Mouse (Mus musculus): ENCODE measurements around the gene Ctnna3.
"Not testable (repeated sequence)": the region's sequence is repeated elsewhere in the genome, so short reads cannot be mapped to it uniquely, and the experiment has no call there.

Ctnna3 gene

GRCm38 (mm10) chr10:64223023-64223422, 793.1 kb downstream of the Ctnna3 start:
- no peak for DNase-seq (ENCODE audit: low spot score)

- no peak for DNase-seq (ENCODE audit: low spot score)
Measured at GRCm38 (mm10) chr10:64224007-64224406, 794.1 kb downstream of the Ctnna3 start.

GRCm38 (mm10) chr10:64224424-64224823, 794.5 kb downstream of the Ctnna3 start:
- DNase-seq (ENCODE audit: low spot score): no peak

GRCm38 (mm10) chr10:64225826-64226225, 795.9 kb downstream of the Ctnna3 start:
- not testable (repeated sequence) for DNase-seq (ENCODE audit: low spot score)

GRCm38 (mm10) chr10:64243421-64243820, 813.5 kb downstream of the Ctnna3 start:
- DNase-seq (ENCODE audit: low spot score): no peak

- no peak for DNase-seq (ENCODE audit: low spot score)
Measured at GRCm38 (mm10) chr10:64268156-64268555, 838.3 kb downstream of the Ctnna3 start.

- no peak for DNase-seq (ENCODE audit: low spot score)
Measured at GRCm38 (mm10) chr10:64275143-64275542, 845.2 kb downstream of the Ctnna3 start.

GRCm38 (mm10) chr10:64278836-64279235, 848.9 kb downstream of the Ctnna3 start:
- DNase-seq (ENCODE audit: low spot score): no peak

GRCm38 (mm10) chr10:64305802-64306201, 875.9 kb downstream of the Ctnna3 start:
- DNase-seq (ENCODE audit: low spot score): no peak

- DNase-seq (ENCODE audit: low spot score): no peak
Measured at GRCm38 (mm10) chr10:64311622-64312292, 881.9 kb downstream of the Ctnna3 start.

- DNase-seq (ENCODE audit: low spot score): no peak
Measured at GRCm38 (mm10) chr10:64320332-64320731, 890.4 kb downstream of the Ctnna3 start.

GRCm38 (mm10) chr10:64342702-64343379, 912.9 kb downstream of the Ctnna3 start:
- no peak for DNase-seq (ENCODE audit: low spot score)

- DNase-seq (ENCODE audit: low spot score): no peak
Measured at GRCm38 (mm10) chr10:64373288-64373687, 943.4 kb downstream of the Ctnna3 start.

- DNase-seq (ENCODE audit: low spot score): no peak
Measured at GRCm38 (mm10) chr10:64377751-64378150, 947.9 kb downstream of the Ctnna3 start.

GRCm38 (mm10) chr10:64396579-64396978, 966.7 kb downstream of the Ctnna3 start:
- DNase-seq (ENCODE audit: low spot score): no peak

- not testable (repeated sequence) for DNase-seq (ENCODE audit: low spot score)
Measured at GRCm38 (mm10) chr10:64418396-64418795, 988.5 kb downstream of the Ctnna3 start.

GRCm38 (mm10) chr10:64438736-64439135, 1008.8 kb downstream of the Ctnna3 start:
- no peak for DNase-seq (ENCODE audit: low spot score)

GRCm38 (mm10) chr10:64448624-64449023, 1018.7 kb downstream of the Ctnna3 start:
- DNase-seq (ENCODE audit: low spot score): no peak

GRCm38 (mm10) chr10:64483281-64483680, 1053.4 kb downstream of the Ctnna3 start:
- no peak for DNase-seq (ENCODE audit: low spot score)

GRCm38 (mm10) chr10:64489471-64489870, 1059.6 kb downstream of the Ctnna3 start:
- no peak for DNase-seq (ENCODE audit: low spot score)

- DNase-seq (ENCODE audit: low spot score): no peak
Measured at GRCm38 (mm10) chr10:64543647-64544046, 1113.7 kb downstream of the Ctnna3 start.

GRCm38 (mm10) chr10:64544389-64544788, 1114.5 kb downstream of the Ctnna3 start:
- no peak for DNase-seq (ENCODE audit: low spot score)

GRCm38 (mm10) chr10:64571311-64571710, 1141.4 kb downstream of the Ctnna3 start:
- no peak for DNase-seq (ENCODE audit: low spot score)

- DNase-seq (ENCODE audit: low spot score): no peak
Measured at GRCm38 (mm10) chr10:64588116-64588515, 1158.2 kb downstream of the Ctnna3 start.
